Mouse (Mus musculus): ENCODE data around the gene Smarca4.

- TF ChIP-seq CTCF (IDR thresholded peaks at IDR 0.05; ENCODE audit: low read depth): no peak
- TF ChIP-seq EP300 (IDR thresholded peaks at IDR 0.05; ENCODE audit: low read depth): no peak
These were observed 37.3 kb downstream of the Smarca4 start for GRCm38 (mm10) chr9:21653253-21653652.
